Mouse (Mus musculus) liver, embryonic 11.5 days (tissue): ENCODE results near the gene Capn5. TPM values are rescaled to one million over a fixed set of nuclear protein-coding genes. Genes with fewer than 3 reads are reported as not detected.

Experiments used
- ATAC-seq: fragments of 200-750 bp; cut with Nextera tagmentation; replicated peaks from 2 replicates; pipeline ENCODE4 v1.8.0; 2017; ENCODE audit warnings: moderate number of reproducible peaks, mild to moderate bottlenecking, moderate TSS enrichment, moderate library complexity; ENCODE audit not compliant: low FRiP score
- DNase-seq: peaks from one replicate; pipeline ENCODE4 v3.0.0-alpha.2; 2017; ENCODE audit warnings: low spot score
- H3K27ac ChIP-seq: fragments of 300-500 bp; sonication (generic); 2 replicates; pipeline ENCODE4 v1.5.1; 2014; ENCODE audit warnings: mild to moderate bottlenecking, low read depth, low read length, control low read depth
- H3K27me3 ChIP-seq: fragments of 300-500 bp; sonication (generic); replicated peaks from 2 replicates; pipeline ENCODE4 v1.6.1; 2014; ENCODE audit warnings: low read length, mixed read lengths; ENCODE audit not compliant: control insufficient read depth, insufficient read depth
- H3K36me3 ChIP-seq: fragments of 300-500 bp; sonication (generic); 2 replicates; pipeline ENCODE4 v1.6.1; 2014; ENCODE audit warnings: mild to moderate bottlenecking, low read length, moderate library complexity, mixed read lengths; ENCODE audit not compliant: control insufficient read depth, insufficient read depth
- H3K4me1 ChIP-seq: fragments of 300-500 bp; sonication (generic); replicated peaks from 2 replicates; pipeline ENCODE4 v1.6.1; 2014; ENCODE audit warnings: low read length, mixed read lengths; ENCODE audit not compliant: control insufficient read depth, insufficient read depth
- H3K4me2 ChIP-seq: fragments of 300-500 bp; sonication (generic); 2 replicates; pipeline ENCODE4 v1.6.1; 2014; ENCODE audit warnings: mild to moderate bottlenecking, control low read depth, moderate library complexity
- H3K4me3 ChIP-seq: fragments of 300-500 bp; sonication (generic); 2 replicates; pipeline ENCODE4 v1.5.1; 2014; ENCODE audit warnings: low read depth, low read length, control low read depth
- H3K9ac ChIP-seq: fragments of 300-500 bp; sonication (generic); 2 replicates; pipeline ENCODE4 v1.6.1; 2014; ENCODE audit warnings: low read depth, low read length, control low read depth
- H3K9me3 ChIP-seq: fragments of 300-500 bp; sonication (generic); 2 replicates; pipeline ENCODE4 v1.6.1; 2016; ENCODE audit warnings: low read length, inconsistent platforms, mixed read lengths; ENCODE audit not compliant: control insufficient read depth
- WGBS: fragments of 180-500 bp; shearing (Covaris S2); extraction: QIAGEN DNeasy Blood & Tissue Kit; methylation state at CpG from one replicate; pipeline ENCODE4 v1.1.7; 2014; 5-methylcytosine and 5-hydroxymethylcytosine counted together
- polyA plus RNA-seq: library from polyadenylated mRNA; unstranded; fragments of >200 nt; fragmentation: Nextera tagmentation; extraction: Ambion mirVana; gene quantifications from 2 replicates; pipeline ENCODE4 v1.2.1, GENCODE M21; 2014

Capn5 gene
- polyA plus RNA-seq: 20.0 and 20.1 TPM in 2 replicates

GRCm38 (mm10) chr7:98177929-98178559 lies at the start of gene Capn5:
TSS of gene Capn5 (minus strand) at chr7:98178274.
- ATAC-seq: peak; percentile 73
- Histone ChIP-seq H3K27ac (peak within 1 kb of the TSS; percentile 85), H3K9me3 (no peaks in the 10 kb centered on the region), H3K27me3 (no peaks in the 10 kb centered on the region), H3K9ac (peak within 1 kb of the TSS; percentile 76), H3K4me2 (peak within 1 kb of the TSS; percentile 88), H3K4me3 (peak within 1 kb of the TSS; percentile 82), H3K4me1 (peaks cover 46% of the 10 kb centered on the region), H3K36me3 (no peaks in the 10 kb centered on the region)
- peak; percentile 90 for DNase-seq
- under 1% methylated on average over 44 of the region's 44 CpGs for whole genome bisulfite sequencing

DNA sequence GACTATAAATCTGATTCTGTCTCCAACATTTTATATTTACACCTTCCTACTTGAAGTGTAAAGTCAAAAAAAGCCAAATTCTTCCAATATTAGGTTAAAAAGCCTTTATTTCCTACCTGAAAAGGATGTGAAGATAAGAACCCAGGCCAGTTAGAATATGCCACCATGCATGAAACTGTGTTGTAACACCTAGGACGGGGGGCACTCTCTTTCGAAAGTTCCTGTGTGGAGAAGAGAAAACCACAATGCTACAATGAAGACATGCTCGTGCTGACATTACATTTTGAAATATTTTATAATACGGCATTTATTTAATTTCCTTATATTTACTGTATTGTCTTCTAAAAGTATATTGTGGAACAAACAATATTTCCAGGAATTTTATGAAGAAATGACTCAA lies 45.7 kb upstream of the Capn5 start:
- H3K27ac ChIP-seq: no peak overlapping the region
- no peaks in the 10 kb centered on the region for H3K9me3 ChIP-seq
- H3K4me3 ChIP-seq: no peak overlapping the region
- H3K27me3 ChIP-seq: no peaks in the 10 kb centered on the region
- H3K9ac ChIP-seq: no peak overlapping the region
- 76% methylated on average over 4 of the region's 4 CpGs for WGBS
- H3K4me2 ChIP-seq: no peak overlapping the region
- H3K4me1 ChIP-seq: no peaks in the 10 kb centered on the region
- H3K36me3 ChIP-seq: 0 out of 2 replicates have a peak, but pooled peaks cover 2% of the 10 kb centered on the region
- DNase-seq: no peak
- no peak for ATAC-seq

DNA sequence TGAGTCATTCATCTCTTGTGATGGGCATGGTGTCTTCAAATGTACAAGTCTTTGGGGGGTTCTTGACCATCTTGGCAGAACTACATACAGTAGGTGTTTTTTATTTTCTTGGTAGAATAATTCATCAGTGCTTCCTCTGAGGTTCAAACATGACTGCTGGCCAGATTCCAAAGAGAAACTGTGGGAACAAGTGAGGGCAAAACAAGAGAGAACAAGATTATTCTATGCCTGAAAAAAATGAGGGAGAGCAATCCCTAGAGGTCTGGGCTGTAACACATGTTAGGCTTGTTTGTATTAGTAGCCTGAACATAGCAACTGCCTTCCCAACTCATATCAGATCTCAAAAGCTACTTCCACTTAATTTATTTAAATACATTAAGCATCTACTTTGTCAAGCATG lies 38.6 kb upstream of the Capn5 start:
- Histone ChIP-seq H3K9me3 (no peaks in the 10 kb centered on the region), H3K27ac (no peak overlapping the region), H3K36me3 (no peaks in the 10 kb centered on the region; the same call in 1 of the 2 replicates), H3K9ac (no peak overlapping the region), H3K4me3 (no peak overlapping the region), H3K27me3 (no peaks in the 10 kb centered on the region), H3K4me2 (no peak overlapping the region), H3K4me1 (no peaks in the 10 kb centered on the region)
- no peak for ATAC-seq
- no peak for DNase-seq

DNA sequence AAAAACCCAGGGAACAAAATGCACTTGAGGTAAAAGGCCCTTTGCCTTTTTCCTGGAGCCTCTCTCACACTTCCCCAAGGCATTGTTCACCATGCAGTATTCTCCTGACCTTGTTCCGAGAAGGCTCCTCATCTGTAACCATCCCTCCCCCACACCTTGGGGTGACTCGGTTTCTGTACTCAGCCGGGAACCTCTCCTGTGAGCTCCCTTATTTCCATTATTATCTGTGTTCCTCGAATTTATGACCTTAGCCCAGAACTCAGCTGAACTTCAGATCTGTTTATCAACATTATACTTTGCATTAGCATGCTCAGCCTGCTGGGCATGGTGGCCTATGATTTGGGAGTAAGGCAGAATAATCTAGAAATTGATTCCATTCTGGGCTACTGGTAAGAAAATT lies 24.9 kb upstream of the Capn5 start:
- Histone ChIP-seq H3K27ac (no peak overlapping the region), H3K4me2 (no peak overlapping the region), H3K27me3 (no peaks in the 10 kb centered on the region), H3K36me3 (no peaks in the 10 kb centered on the region), H3K9me3 (no peaks in the 10 kb centered on the region), H3K9ac (no peak overlapping the region), H3K4me3 (no peak overlapping the region), H3K4me1 (no peaks in the 10 kb centered on the region)
- 69% methylated on average over 4 of the region's 4 CpGs for WGBS
- ATAC-seq (no peak), DNase-seq (no peak)

DNA sequence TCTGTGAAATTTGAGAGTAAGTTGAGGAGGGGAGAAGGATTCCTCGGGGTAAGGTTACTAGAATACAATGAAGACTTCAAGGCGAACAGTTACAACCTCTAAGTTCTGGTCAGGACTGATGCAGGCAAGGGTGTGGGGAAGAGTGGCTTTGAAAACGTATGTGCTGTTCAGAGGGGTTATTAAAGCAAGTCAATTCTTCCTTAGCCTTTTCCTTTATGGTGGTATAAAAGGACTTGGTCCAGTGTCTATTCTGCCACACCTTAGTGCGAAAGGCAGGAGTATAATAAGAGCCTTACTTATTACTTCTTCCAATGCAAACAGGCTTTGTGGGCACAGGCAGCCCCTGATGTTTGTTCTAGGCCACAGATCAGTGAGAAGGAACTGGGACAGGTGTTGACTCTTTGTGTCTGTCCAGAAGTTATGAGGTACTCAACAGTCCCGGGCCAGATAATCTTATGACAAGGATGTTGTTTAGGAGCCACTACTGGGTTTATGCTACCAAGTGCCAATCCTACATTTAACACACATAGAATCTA lies 23.5 kb upstream of the Capn5 start:
- ATAC-seq: no peak
- no peak overlapping the region for H3K4me3 ChIP-seq
- H3K27ac ChIP-seq: no peak overlapping the region
- H3K9me3 ChIP-seq: no peaks in the 10 kb centered on the region
- no peaks in the 10 kb centered on the region for H3K27me3 ChIP-seq
- no peak overlapping the region for H3K9ac ChIP-seq
- H3K4me2 ChIP-seq: no peak overlapping the region
- DNase-seq: no peak
- 84% methylated on average over 5 of the region's 5 CpGs for WGBS
- no peaks in the 10 kb centered on the region for H3K4me1 ChIP-seq
- H3K36me3 ChIP-seq: no peaks in the 10 kb centered on the region

DNA sequence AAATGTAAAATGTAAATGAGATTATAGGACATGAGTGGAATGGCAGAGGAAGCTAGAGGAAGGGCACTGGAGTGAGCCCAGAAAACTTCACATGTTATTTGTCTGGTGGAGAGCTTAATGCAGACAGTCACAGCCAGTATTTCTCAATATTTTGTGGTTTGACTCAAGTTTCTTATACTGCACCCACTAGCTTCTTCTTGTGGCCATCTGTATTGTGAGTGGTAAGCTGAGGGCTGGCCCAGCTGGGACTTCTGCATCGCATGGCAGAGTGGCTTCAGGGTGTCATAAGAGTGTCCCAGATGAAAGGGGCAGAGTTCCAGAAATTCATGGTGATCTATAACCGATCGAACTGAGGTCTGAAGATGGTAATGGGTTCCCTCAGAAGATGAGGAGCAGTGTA lies 22.3 kb upstream of the Capn5 start:
- no peaks in the 10 kb centered on the region for H3K9me3 ChIP-seq
- no peak overlapping the region for H3K27ac ChIP-seq
- DNase-seq (no peak), ATAC-seq (no peak)
- 79% methylated on average over 3 of the region's 3 CpGs for WGBS
- no peak overlapping the region for H3K4me2 ChIP-seq
- H3K9ac ChIP-seq: no peak overlapping the region
- peaks cover 9% of the 10 kb centered on the region for H3K27me3 ChIP-seq
- no peak overlapping the region for H3K4me3 ChIP-seq
- H3K4me1 ChIP-seq: no peaks in the 10 kb centered on the region
- H3K36me3 ChIP-seq: no peaks in the 10 kb centered on the region

DNA sequence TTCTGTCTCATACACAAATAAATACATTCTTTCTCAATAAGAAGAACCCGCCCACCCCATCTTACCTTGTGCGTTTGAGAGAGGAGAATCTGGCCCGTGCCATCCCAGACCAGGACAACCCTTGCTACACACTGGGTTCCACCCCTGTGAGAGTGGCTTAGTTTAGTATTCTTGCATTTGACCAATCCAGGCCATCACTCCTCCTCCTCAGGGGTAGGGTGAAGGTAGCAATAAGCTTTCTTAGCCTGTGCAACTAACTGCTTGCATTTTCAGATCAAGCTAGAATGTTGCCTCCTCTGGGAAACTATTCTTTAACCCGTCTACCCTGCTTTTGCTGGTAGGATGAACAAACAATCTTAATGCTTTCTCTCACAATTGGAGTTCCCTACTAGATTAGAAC lies 21.3 kb upstream of the Capn5 start, which contains the start of gene B3gnt6:
Gene B3gnt6, minus strand, starts transcription at position 101 of the 400 bp plus-strand sequence.
- H3K36me3 ChIP-seq: no peaks in the 10 kb centered on the region
- H3K4me2 ChIP-seq: no peak within 1 kb of the TSS
- no peaks in the 10 kb centered on the region for H3K9me3 ChIP-seq
- no peak for DNase-seq
- no peak for ATAC-seq
- WGBS: 82% methylated on average over 4 of the region's 4 CpGs
- no peak within 1 kb of the TSS for H3K27ac ChIP-seq
- no peak within 1 kb of the TSS for H3K9ac ChIP-seq
- no peak within 1 kb of the TSS for H3K4me3 ChIP-seq
- peaks cover 19% of the 10 kb centered on the region for H3K27me3 ChIP-seq
- H3K4me1 ChIP-seq: no peaks in the 10 kb centered on the region; the same call in 1 of the 2 replicates

DNA sequence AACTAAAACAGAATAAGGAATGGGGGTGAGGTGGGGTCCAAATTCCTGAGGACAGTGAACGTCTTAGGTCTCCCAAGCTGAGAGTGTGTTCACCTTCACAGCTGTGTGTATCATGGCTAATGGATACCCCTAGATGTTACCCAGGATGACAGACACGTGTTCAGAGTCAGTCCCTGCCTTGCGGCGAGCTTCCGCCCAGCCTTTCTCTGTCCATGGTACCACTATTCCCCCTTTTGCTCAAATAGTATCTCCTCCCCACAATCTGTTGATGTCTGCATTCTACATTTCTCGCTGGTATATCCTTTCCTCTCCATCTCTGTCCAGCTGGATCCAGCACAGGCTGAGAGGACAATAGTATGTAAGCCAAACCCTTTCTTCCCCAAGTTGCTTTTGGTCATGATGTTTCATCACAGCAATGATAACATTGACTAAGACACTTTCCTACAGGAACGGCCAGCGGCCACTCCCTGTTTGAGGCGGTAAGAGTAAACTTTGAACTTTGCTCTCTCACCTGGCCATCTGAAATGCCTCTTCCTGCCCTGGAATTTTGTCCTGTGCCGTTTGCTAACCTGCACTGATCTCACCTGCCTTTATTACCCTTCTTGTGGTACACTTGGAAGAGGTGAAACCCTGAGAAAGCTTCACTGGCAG lies 17.2 kb upstream of the Capn5 start:
- 0 out of 2 replicates have a peak, but pooled peaks have one; percentile 24 for ATAC-seq
- DNase-seq: peak; percentile 33

More for the DNA sequence above, 17.2 kb upstream of the Capn5 start:
- Histone ChIP-seq H3K4me3 (no peak overlapping the region), H3K4me1 (peaks cover 10% of the 10 kb centered on the region), H3K27ac (no peak overlapping the region), H3K9ac (no peak overlapping the region), H3K9me3 (no peaks in the 10 kb centered on the region), H3K36me3 (no peaks in the 10 kb centered on the region), H3K27me3 (peaks cover 43% of the 10 kb centered on the region), H3K4me2 (no peak overlapping the region)
- 37% methylated on average over 10 of the region's 10 CpGs for WGBS
